Mouse (Mus musculus): ENCODE results near the gene Adgre5. TPM values are rescaled to one million over a fixed set of nuclear protein-coding genes. Genes with fewer than 3 reads are reported as not detected.

The Adgre5 gene
- 39.5 and 41.9 TPM in 2 replicates for polyA plus RNA-seq (2015; fragmentation: Nextera tagmentation; extraction: Ambion mirVana)

- Histone ChIP-seq H3K36me3 (ENCODE audit: control insufficient read depth, insufficient read depth) (no peaks in the 10 kb centered on the region), H3K4me1 (ENCODE audit: control insufficient read depth, insufficient read depth, low read length) (peaks cover 40% of the 10 kb centered on the region), H3K4me3 (ENCODE audit: low read length) (peak within 1 kb of the TSS; percentile 82), H3K27ac (ENCODE audit: low read length) (peak within 1 kb of the TSS; percentile 91), H3K4me2 (ENCODE audit: low read depth, low read length) (peak within 1 kb of the TSS; percentile 97), H3K9ac (ENCODE audit: low read length) (peak within 1 kb of the TSS; percentile 96), H3K27me3 (ENCODE audit: control insufficient read depth, insufficient read depth, low read length) (no peaks in the 10 kb centered on the region), H3K9me3 (replicated peaks; ENCODE audit: control insufficient read depth, low read length) (peaks cover 3% of the 10 kb centered on the region; the same call in 1 of the 2 replicates)
- WGBS, result 1% methylated on average over 47 of the region's 56 CpGs
- ATAC-seq (replicated peaks; ENCODE audit: extremely low read depth, insufficient read depth, low FRiP score), result peak; percentile 70
These were observed at the start of gene Adgre5 for GRCm38 (mm10) chr8:83740976-83741741. Gene Adgre5 (minus strand): TSS chr8:83741326.

DNA sequence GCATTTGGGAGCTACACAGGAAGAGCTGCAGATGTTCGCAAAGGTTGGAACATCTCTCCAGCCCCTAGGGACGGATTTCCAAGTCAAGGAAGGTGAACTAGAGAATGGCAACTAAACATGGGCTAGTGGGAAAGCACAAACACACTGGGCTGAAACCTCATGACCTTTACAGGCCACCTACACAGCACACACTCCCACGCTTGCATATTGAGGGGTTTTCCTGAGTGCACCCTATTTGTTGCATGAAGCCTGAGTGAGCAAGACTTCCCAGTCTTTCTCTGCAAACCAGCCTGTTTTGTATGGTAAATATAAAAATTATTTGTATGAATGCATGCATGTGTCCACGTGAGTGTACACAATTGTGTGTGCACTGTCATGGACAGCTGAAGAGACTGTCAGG, 48.7 kb upstream of the Adgre5 start:
- Histone ChIP-seq H3K4me2 (ENCODE audit: low read depth, low read length) (no peak overlapping the region), H3K9ac (ENCODE audit: low read length) (no peak overlapping the region), H3K4me1 (ENCODE audit: control insufficient read depth, insufficient read depth, low read length) (no peaks in the 10 kb centered on the region), H3K9me3 (replicated peaks; ENCODE audit: control insufficient read depth, low read length) (no peaks in the 10 kb centered on the region), H3K4me3 (ENCODE audit: low read length) (no peak overlapping the region), H3K27me3 (ENCODE audit: control insufficient read depth, insufficient read depth, low read length) (no peaks in the 10 kb centered on the region), H3K27ac (ENCODE audit: low read length) (no peak overlapping the region), H3K36me3 (ENCODE audit: control insufficient read depth, insufficient read depth) (no peaks in the 10 kb centered on the region)
- 68% methylated on average over 4 of the region's 4 CpGs for WGBS
- no peak for ATAC-seq (replicated peaks; ENCODE audit: extremely low read depth, insufficient read depth, low FRiP score)

GRCm38 (mm10) chr8:83785046-83785445, 43.9 kb upstream of the Adgre5 start:
- no peak overlapping the region for H3K4me3 ChIP-seq (ENCODE audit: low read length)
- no peak overlapping the region for H3K4me2 ChIP-seq (ENCODE audit: low read depth, low read length)
- no peaks in the 10 kb centered on the region for H3K4me1 ChIP-seq (ENCODE audit: control insufficient read depth, insufficient read depth, low read length)
- H3K27me3 ChIP-seq (ENCODE audit: control insufficient read depth, insufficient read depth, low read length), result 0 out of 2 replicates have a peak, but pooled peaks cover 3% of the 10 kb centered on the region
- H3K9me3 ChIP-seq (replicated peaks; ENCODE audit: control insufficient read depth, low read length), result no peaks in the 10 kb centered on the region
- H3K9ac ChIP-seq (ENCODE audit: low read length), result no peak overlapping the region; the same call in 1 of the 2 replicates
- no peaks in the 10 kb centered on the region for H3K36me3 ChIP-seq (ENCODE audit: control insufficient read depth, insufficient read depth)
- no peak for ATAC-seq (replicated peaks; ENCODE audit: extremely low read depth, insufficient read depth, low FRiP score)
- H3K27ac ChIP-seq (ENCODE audit: low read length), result no peak overlapping the region
- 70% methylated on average over 10 of the region's 10 CpGs for WGBS

- Histone ChIP-seq H3K9me3 (replicated peaks; ENCODE audit: control insufficient read depth, low read length) (no peaks in the 10 kb centered on the region), H3K4me2 (ENCODE audit: low read depth, low read length) (peak overlapping the region; percentile 24), H3K36me3 (ENCODE audit: control insufficient read depth, insufficient read depth) (no peaks in the 10 kb centered on the region), H3K27ac (ENCODE audit: low read length) (no peak overlapping the region), H3K4me1 (ENCODE audit: control insufficient read depth, insufficient read depth, low read length) (no peaks in the 10 kb centered on the region), H3K4me3 (ENCODE audit: low read length) (no peak overlapping the region), H3K27me3 (ENCODE audit: control insufficient read depth, insufficient read depth, low read length) (0 out of 2 replicates have a peak, but pooled peaks cover 3% of the 10 kb centered on the region), H3K9ac (ENCODE audit: low read length) (no peak overlapping the region)
- peak; percentile 54 for ATAC-seq (replicated peaks; ENCODE audit: extremely low read depth, insufficient read depth, low FRiP score)
- WGBS, result 15% methylated on average over 28 of the region's 28 CpGs
These were observed 41.9 kb upstream of the Adgre5 start for GRCm38 (mm10) chr8:83782832-83783558.

DNA sequence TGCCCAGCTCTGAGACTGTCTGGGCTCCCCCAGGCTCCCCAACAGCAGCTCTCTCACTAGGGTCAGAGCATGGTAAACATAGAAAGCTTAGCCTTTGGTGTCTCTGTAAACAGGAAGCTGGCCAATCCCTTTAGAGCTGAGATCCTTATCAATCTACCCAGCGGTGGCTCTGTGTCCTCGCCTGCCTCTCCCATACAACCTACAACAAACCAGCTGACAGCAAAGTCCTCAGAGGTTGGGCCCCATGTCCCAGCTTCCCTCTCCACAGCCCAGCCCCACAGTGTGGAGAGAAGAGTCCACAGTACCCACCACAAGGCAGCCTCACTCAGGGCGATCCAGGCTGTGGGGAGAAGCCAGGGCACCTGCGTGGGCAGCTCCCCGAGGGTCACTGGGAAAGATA, 38.5 kb upstream of the Adgre5 start:
- WGBS, result 41% methylated on average over 5 of the region's 5 CpGs

GRCm38 (mm10) chr8:83778051-83778450, 36.9 kb upstream of the Adgre5 start:
- WGBS, result 69% methylated on average over 3 of the region's 3 CpGs

More for the DNA sequence above, 38.5 kb upstream of the Adgre5 start:
- Histone ChIP-seq H3K4me1 (ENCODE audit: control insufficient read depth, insufficient read depth, low read length) (no peaks in the 10 kb centered on the region), H3K36me3 (ENCODE audit: control insufficient read depth, insufficient read depth) (no peaks in the 10 kb centered on the region), H3K9me3 (replicated peaks; ENCODE audit: control insufficient read depth, low read length) (no peaks in the 10 kb centered on the region), H3K4me2 (ENCODE audit: low read depth, low read length) (no peak overlapping the region), H3K9ac (ENCODE audit: low read length) (no peak overlapping the region), H3K27ac (ENCODE audit: low read length) (no peak overlapping the region), H3K4me3 (ENCODE audit: low read length) (no peak overlapping the region), H3K27me3 (ENCODE audit: control insufficient read depth, insufficient read depth, low read length) (0 out of 2 replicates have a peak, but pooled peaks cover 3% of the 10 kb centered on the region)
- no peak for ATAC-seq (replicated peaks; ENCODE audit: extremely low read depth, insufficient read depth, low FRiP score)

GRCm38 (mm10) chr8:83776632-83777031, 35.5 kb upstream of the Adgre5 start:
- Histone ChIP-seq H3K9ac (ENCODE audit: low read length) (no peak overlapping the region), H3K9me3 (replicated peaks; ENCODE audit: control insufficient read depth, low read length) (no peaks in the 10 kb centered on the region), H3K36me3 (ENCODE audit: control insufficient read depth, insufficient read depth) (no peaks in the 10 kb centered on the region), H3K27ac (ENCODE audit: low read length) (no peak overlapping the region), H3K4me1 (ENCODE audit: control insufficient read depth, insufficient read depth, low read length) (peaks cover 13% of the 10 kb centered on the region), H3K4me2 (ENCODE audit: low read depth, low read length) (no peak overlapping the region), H3K4me3 (ENCODE audit: low read length) (no peak overlapping the region), H3K27me3 (ENCODE audit: control insufficient read depth, insufficient read depth, low read length) (no peaks in the 10 kb centered on the region)
- no peak for ATAC-seq (replicated peaks; ENCODE audit: extremely low read depth, insufficient read depth, low FRiP score)
- 43% methylated on average over 4 of the region's 4 CpGs for WGBS

More at GRCm38 (mm10) chr8:83778051-83778450, 36.9 kb upstream of the Adgre5 start:
- Histone ChIP-seq H3K9ac (ENCODE audit: low read length) (no peak overlapping the region), H3K4me1 (ENCODE audit: control insufficient read depth, insufficient read depth, low read length) (peaks cover 6% of the 10 kb centered on the region), H3K4me3 (ENCODE audit: low read length) (no peak overlapping the region), H3K4me2 (ENCODE audit: low read depth, low read length) (no peak overlapping the region), H3K27ac (ENCODE audit: low read length) (no peak overlapping the region), H3K9me3 (replicated peaks; ENCODE audit: control insufficient read depth, low read length) (no peaks in the 10 kb centered on the region), H3K27me3 (ENCODE audit: control insufficient read depth, insufficient read depth, low read length) (0 out of 2 replicates have a peak, but pooled peaks cover 3% of the 10 kb centered on the region), H3K36me3 (ENCODE audit: control insufficient read depth, insufficient read depth) (no peaks in the 10 kb centered on the region)
- no peak for ATAC-seq (replicated peaks; ENCODE audit: extremely low read depth, insufficient read depth, low FRiP score)

DNA sequence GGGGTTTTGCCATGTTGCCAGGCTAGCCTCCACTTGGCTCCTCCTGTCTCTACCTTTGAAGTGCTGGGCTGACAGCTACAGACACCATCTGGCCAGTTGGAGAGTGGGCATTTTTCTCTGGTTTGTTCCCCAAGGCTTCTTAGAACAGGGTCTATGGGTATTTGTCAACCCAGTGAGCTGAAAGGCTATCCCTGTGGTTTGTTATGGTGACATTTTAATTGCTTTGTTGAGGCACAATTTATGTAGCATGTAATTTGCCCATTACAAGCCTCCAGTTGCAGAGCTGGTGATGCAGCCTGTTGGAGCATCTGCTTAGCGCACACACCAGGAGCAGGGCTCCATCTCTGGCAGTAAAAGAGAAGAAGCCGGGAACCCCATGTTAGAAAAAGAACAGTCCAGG, 33.1 kb upstream of the Adgre5 start:
- Histone ChIP-seq H3K36me3 (ENCODE audit: control insufficient read depth, insufficient read depth) (no peaks in the 10 kb centered on the region), H3K4me1 (ENCODE audit: control insufficient read depth, insufficient read depth, low read length) (peaks cover 13% of the 10 kb centered on the region), H3K4me2 (ENCODE audit: low read depth, low read length) (no peak overlapping the region), H3K27ac (ENCODE audit: low read length) (no peak overlapping the region), H3K9ac (ENCODE audit: low read length) (no peak overlapping the region), H3K27me3 (ENCODE audit: control insufficient read depth, insufficient read depth, low read length) (no peaks in the 10 kb centered on the region), H3K9me3 (replicated peaks; ENCODE audit: control insufficient read depth, low read length) (no peaks in the 10 kb centered on the region), H3K4me3 (ENCODE audit: low read length) (no peak overlapping the region)
- WGBS, result 94% methylated on average over 2 of the region's 2 CpGs
- no peak for ATAC-seq (replicated peaks; ENCODE audit: extremely low read depth, insufficient read depth, low FRiP score)

DNA sequence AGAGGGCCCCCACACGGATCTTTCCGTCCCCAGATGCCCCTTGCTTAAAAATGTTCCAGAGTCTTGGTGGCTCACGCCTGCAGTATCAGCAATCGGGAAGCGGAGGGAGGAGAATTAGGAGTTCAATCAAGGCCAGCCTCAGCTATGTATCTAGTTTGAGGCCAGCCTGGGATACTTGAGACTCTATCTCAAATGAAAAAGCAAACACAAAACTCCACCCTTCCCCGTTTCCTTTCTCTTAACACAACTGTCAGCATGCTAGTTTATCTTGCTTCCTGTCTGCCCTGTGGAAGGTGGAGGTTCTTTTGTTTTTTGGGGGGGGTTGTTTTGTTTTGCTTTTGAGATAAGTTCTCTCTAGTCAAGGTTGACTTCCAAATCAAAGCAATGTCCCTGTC, 32.3 kb upstream of the Adgre5 start:
- peak overlapping the region; percentile 17 for H3K27ac ChIP-seq (ENCODE audit: low read length)
- no peak for ATAC-seq (replicated peaks; ENCODE audit: extremely low read depth, insufficient read depth, low FRiP score)
- H3K27me3 ChIP-seq (ENCODE audit: control insufficient read depth, insufficient read depth, low read length), result no peaks in the 10 kb centered on the region
- peak overlapping the region; percentile 70; the same call in 1 of the 2 replicates for H3K9ac ChIP-seq (ENCODE audit: low read length)
- no peaks in the 10 kb centered on the region for H3K36me3 ChIP-seq (ENCODE audit: control insufficient read depth, insufficient read depth)
- H3K4me1 ChIP-seq (ENCODE audit: control insufficient read depth, insufficient read depth, low read length), result peaks cover 16% of the 10 kb centered on the region
- 16% methylated on average over 6 of the region's 6 CpGs for WGBS
- H3K4me2 ChIP-seq (ENCODE audit: low read depth, low read length), result peak overlapping the region; percentile 88
- peak overlapping the region; percentile 60 for H3K4me3 ChIP-seq (ENCODE audit: low read length)
- H3K9me3 ChIP-seq (replicated peaks; ENCODE audit: control insufficient read depth, low read length), result no peaks in the 10 kb centered on the region
